Mouse (Mus musculus): ENCODE measurements around the gene Paqr9. TPM values are rescaled to one million over a fixed set of nuclear protein-coding genes. Genes with fewer than 3 reads are reported as not detected.

Gene Paqr9
- polyA plus RNA-seq, 2 experiments from 2014 or later: 0.06 TPM; not detected in 1

GRCm38 (mm10) chr9:95581021-95581757 lies 21.7 kb downstream of the Paqr9 start:
- no peak for ATAC-seq

GRCm38 (mm10) chr9:95581758-95582515 lies 22.5 kb downstream of the Paqr9 start:
- no peak for ATAC-seq

- no peak for ATAC-seq
Observed at GRCm38 (mm10) chr9:95582555-95582954, 23.1 kb downstream of the Paqr9 start.

- ATAC-seq: no peak
Observed at GRCm38 (mm10) chr9:95586046-95586445, 26.6 kb downstream of the Paqr9 start.

GRCm38 (mm10) chr9:95588070-95588469 lies 28.6 kb downstream of the Paqr9 start:
- no peak for ATAC-seq

DNA sequence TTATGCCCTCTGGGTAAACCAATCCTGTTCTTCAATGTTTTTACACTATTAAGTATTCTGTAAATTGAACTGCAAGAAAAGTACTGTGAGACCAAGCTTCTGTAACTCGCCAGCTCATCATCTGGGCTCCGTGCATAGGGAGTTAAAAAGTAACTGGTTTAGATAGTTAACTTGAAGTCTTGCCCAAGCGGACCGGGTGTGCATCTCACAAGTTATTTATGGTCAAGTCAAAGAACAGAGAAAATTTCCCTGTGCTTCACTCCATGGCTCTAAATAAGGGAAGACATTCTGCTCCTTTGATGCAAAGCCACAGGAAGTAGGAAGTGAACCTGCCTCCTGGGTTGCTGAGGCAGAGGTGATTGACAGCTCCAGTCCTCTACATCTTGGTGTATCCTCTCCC lies 34.8 kb downstream of the Paqr9 start:
- no peak for ATAC-seq

GRCm38 (mm10) chr9:95597466-95598178 lies 38.2 kb downstream of the Paqr9 start:
- no peak for ATAC-seq

DNA sequence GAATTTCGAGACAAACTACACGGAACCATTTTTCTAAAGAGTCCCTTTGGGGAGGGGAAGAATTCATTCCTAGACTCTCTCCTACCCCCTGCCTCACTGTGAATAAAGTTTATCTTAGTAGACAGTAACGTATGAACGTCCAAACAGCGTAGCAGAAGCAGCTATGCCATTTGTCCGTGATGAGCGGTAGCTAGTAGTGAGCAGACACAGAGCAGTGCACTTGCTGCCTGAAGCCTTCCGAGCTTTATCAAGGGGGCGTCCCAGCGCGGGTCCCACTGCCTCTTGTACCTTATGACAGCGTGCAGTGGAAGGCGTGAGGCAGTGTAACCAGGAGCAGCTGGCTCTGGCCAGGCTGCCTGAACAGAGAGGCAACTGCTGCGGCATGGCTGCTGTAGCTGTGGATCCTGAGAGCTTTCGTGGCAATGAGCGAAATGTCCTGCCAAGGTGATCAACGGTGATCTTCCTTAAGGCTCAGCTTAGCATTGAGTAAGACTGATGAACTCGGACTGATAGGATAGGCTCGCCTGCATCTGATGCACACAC lies 38.8 kb downstream of the Paqr9 start:
- no peak for ATAC-seq

- ATAC-seq: no peak
Observed at GRCm38 (mm10) chr9:95599399-95599798, 39.9 kb downstream of the Paqr9 start.

DNA sequence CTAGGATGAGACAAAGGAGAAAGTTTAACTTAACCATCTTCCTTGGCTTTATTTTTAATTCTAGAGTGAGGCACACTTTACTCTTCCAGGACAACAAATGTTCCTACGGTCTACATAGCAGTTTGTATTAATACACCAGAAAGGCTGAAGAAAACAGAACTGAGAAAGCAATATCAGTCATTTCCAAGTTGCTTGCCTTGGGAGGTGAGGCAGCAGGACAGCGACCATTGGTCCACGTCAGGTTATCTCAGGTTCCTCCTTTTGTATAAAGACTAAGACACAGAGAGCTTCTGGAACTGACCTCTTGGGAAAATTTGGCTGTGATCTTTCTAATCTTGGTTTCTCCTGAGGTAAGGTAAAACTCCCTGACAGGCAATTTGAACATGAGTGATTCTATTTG lies 43.4 kb downstream of the Paqr9 start:
- ATAC-seq: no peak

GRCm38 (mm10) chr9:95603316-95603715 lies 43.9 kb downstream of the Paqr9 start:
- ATAC-seq: no peak

GRCm38 (mm10) chr9:95607196-95607595 lies 47.7 kb downstream of the Paqr9 start:
- no peak for ATAC-seq

- ATAC-seq: no peak
Observed at GRCm38 (mm10) chr9:95612246-95612768, 52.9 kb downstream of the Paqr9 start.

GRCm38 (mm10) chr9:95613426-95614127 lies 54.1 kb downstream of the Paqr9 start:
- no peak for ATAC-seq

GRCm38 (mm10) chr9:95614861-95615615 lies 55.6 kb downstream of the Paqr9 start:
- ATAC-seq: no peak

- ATAC-seq: no peak
Observed at GRCm38 (mm10) chr9:95615961-95616360, 56.5 kb downstream of the Paqr9 start.

Other genes starting within 250 kb of the Paqr9 start
- 1 to 10 TPM; 6.1 to 7.5 TPM for gene Chst2, start 152.9 kb upstream of the Paqr9 start, polyA plus RNA-seq (2017; shearing (Covaris generic))
- gene U2surp, start 47.7 kb upstream of the Paqr9 start, polyA plus RNA-seq (2017; shearing (Covaris generic)): 100 to 1,000 TPM; 173 to 228 TPM
- gene Pcolce2, start 77.9 kb downstream of the Paqr9 start, polyA plus RNA-seq (2017; shearing (Covaris generic)): under 1 TPM in 1 of 2 experiments, not detected in 1; 0.08 TPM
- under 1 TPM; 0.10 to 0.13 TPM for gene Trpc1, start 190.7 kb downstream of the Paqr9 start, polyA plus RNA-seq (2017; shearing (Covaris generic))

Measured in activated CD4-positive, CD25-positive, alpha-beta regulatory T cell, adult 4 months (primary cell).